Mouse (Mus musculus): ENCODE measurements around the gene Pde10a. TPM values are rescaled to one million over a fixed set of nuclear protein-coding genes. Genes with fewer than 3 reads are reported as not detected.

The Pde10a gene
- total RNA-seq, 2 experiments from 2014 or later = 0.77 TPM; not detected in 1

- ATAC-seq (replicated peaks; ENCODE audit: low FRiP score, poor library complexity, severe bottlenecking) = no peak
These were observed 262.6 kb downstream of the Pde10a start for GRCm38 (mm10) chr17:8787762-8788161.

GRCm38 (mm10) chr17:8791561-8791960 is 266.4 kb downstream of the Pde10a start:
- ATAC-seq (replicated peaks; ENCODE audit: low FRiP score, poor library complexity, severe bottlenecking) = no peak

GRCm38 (mm10) chr17:8792611-8793010 is 267.4 kb downstream of the Pde10a start:
- no peak for ATAC-seq (replicated peaks; ENCODE audit: low FRiP score, poor library complexity, severe bottlenecking)

GRCm38 (mm10) chr17:8797624-8798023 is 272.5 kb downstream of the Pde10a start:
- ATAC-seq (replicated peaks; ENCODE audit: low FRiP score, poor library complexity, severe bottlenecking) = no peak

GRCm38 (mm10) chr17:8798531-8799295 is 273.5 kb downstream of the Pde10a start:
- no peak for ATAC-seq (replicated peaks; ENCODE audit: low FRiP score, poor library complexity, severe bottlenecking)

- ATAC-seq (replicated peaks; ENCODE audit: low FRiP score, poor library complexity, severe bottlenecking) = no peak
These were observed 274.1 kb downstream of the Pde10a start for GRCm38 (mm10) chr17:8799296-8799731.

- no peak for ATAC-seq (replicated peaks; ENCODE audit: low FRiP score, poor library complexity, severe bottlenecking)
These were observed 274.8 kb downstream of the Pde10a start for GRCm38 (mm10) chr17:8799914-8800420.

- ATAC-seq (replicated peaks; ENCODE audit: low FRiP score, poor library complexity, severe bottlenecking) = no peak
These were observed 275.4 kb downstream of the Pde10a start for GRCm38 (mm10) chr17:8800478-8801082.

- no peak for ATAC-seq (replicated peaks; ENCODE audit: low FRiP score, poor library complexity, severe bottlenecking)
These were observed 276.1 kb downstream of the Pde10a start for GRCm38 (mm10) chr17:8801083-8801854.

GRCm38 (mm10) chr17:8801855-8802104 is 276.6 kb downstream of the Pde10a start:
- ATAC-seq (replicated peaks; ENCODE audit: low FRiP score, poor library complexity, severe bottlenecking) = no peak

GRCm38 (mm10) chr17:8802161-8802888 is 277.2 kb downstream of the Pde10a start:
- ATAC-seq (replicated peaks; ENCODE audit: low FRiP score, poor library complexity, severe bottlenecking) = no peak

- no peak for ATAC-seq (replicated peaks; ENCODE audit: low FRiP score, poor library complexity, severe bottlenecking)
These were observed 278.0 kb downstream of the Pde10a start for GRCm38 (mm10) chr17:8802889-8803799.

- ATAC-seq (replicated peaks; ENCODE audit: low FRiP score, poor library complexity, severe bottlenecking) = peak; percentile 75
These were observed 282.2 kb downstream of the Pde10a start for GRCm38 (mm10) chr17:8807345-8807744.

- ATAC-seq (replicated peaks; ENCODE audit: low FRiP score, poor library complexity, severe bottlenecking) = no peak
These were observed 284.6 kb downstream of the Pde10a start for GRCm38 (mm10) chr17:8809771-8810170.

GRCm38 (mm10) chr17:8810201-8810600 is 285.0 kb downstream of the Pde10a start:
- no peak for ATAC-seq (replicated peaks; ENCODE audit: low FRiP score, poor library complexity, severe bottlenecking)

- ATAC-seq (replicated peaks; ENCODE audit: low FRiP score, poor library complexity, severe bottlenecking) = no peak
These were observed 287.2 kb downstream of the Pde10a start for GRCm38 (mm10) chr17:8812228-8812865.

GRCm38 (mm10) chr17:8813773-8814491 is 288.8 kb downstream of the Pde10a start:
- no peak for ATAC-seq (replicated peaks; ENCODE audit: low FRiP score, poor library complexity, severe bottlenecking)

GRCm38 (mm10) chr17:8815376-8815775 is 290.2 kb downstream of the Pde10a start:
- ATAC-seq (replicated peaks; ENCODE audit: low FRiP score, poor library complexity, severe bottlenecking) = no peak

Measured in erythroblast, adult 5-6 weeks (primary cell).